Mouse (Mus musculus) heart, postnatal 4 days (tissue): Measurements from ENCODE around the gene Ncbp2. TPM values are rescaled to one million over a fixed set of nuclear protein-coding genes. Genes with fewer than 3 reads are reported as not detected.

Experiments
- DNase-seq: peaks from one replicate; pipeline ENCODE4 v3.0.0; 2021
- total RNA-seq, 2 experiments: library from RNA; stranded (reverse); gene quantifications; 2 replicates each; pipeline ENCODE4 v1.2.3; 2021

Gene Ncbp2
- 10 to 100 TPM; 25.5 to 29.0 TPM for total RNA-seq

DNA sequence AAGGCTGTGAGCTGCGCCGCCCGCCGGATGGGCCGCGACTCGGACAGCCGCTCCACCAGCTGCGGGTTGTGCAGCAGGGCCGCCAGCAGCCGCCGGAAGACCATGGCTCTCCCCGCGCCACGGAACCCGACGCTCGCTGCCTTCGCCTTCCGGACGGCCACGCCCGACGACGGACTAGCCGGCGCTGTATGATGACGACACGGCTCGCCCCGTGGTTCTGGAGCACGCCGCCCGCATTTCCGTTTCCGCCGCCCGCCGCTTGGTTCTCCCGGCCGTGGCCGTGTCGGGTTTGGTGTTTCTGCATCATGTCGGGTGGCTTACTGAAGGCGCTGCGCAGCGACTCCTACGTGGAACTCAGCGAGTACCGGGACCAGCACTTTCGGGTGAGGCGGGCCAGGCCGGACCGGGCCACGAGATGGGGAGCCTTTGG, at the start of gene Ncbp2, which contains the start of gene 0610012G03Rik:
Gene Ncbp2, plus strand, starts transcription at position 169 of the 430 bp plus-strand sequence.
Gene 0610012G03Rik, minus strand, starts transcription at position 150 of the 430 bp plus-strand sequence.
- peak; percentile 98 for DNase-seq

DNA sequence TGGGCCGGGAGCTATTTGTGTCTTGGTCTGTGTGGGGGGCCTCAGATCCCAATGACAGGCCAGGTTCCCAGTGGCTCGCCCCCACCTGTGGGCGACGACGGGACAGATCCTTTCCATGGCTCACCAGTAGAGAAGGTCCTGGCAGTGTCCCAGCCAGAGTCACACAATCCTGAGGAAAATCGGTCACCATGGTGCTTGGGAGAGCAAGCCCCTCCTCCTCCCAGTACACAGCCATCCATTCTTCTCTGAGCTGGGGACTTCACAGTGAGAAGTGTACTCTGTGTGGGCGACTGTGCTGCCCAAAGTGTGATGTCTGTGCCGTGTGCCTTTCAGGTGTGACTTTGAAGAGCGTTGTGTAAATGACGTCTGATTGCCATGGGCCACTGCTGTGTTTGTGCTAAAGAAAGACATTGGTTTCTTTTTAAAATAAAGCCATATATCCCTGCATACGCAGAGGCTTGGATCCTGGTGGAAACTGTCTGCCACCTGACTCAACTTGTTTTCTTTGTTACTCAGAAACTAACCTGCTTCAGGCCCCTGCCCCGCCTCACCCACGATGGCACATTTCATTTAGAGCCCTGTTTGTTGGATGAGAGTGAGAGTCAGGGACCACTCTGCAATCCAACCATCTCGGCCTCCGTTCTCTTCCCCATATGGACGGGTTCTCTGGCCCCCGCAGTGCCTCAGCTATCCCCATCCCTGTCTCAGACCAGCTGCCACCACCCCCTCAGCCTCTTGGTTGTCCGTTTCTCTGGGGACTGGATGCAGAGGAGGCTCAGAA, 49.6 kb upstream of the Ncbp2 start:
- DNase-seq, result no peak

DNA sequence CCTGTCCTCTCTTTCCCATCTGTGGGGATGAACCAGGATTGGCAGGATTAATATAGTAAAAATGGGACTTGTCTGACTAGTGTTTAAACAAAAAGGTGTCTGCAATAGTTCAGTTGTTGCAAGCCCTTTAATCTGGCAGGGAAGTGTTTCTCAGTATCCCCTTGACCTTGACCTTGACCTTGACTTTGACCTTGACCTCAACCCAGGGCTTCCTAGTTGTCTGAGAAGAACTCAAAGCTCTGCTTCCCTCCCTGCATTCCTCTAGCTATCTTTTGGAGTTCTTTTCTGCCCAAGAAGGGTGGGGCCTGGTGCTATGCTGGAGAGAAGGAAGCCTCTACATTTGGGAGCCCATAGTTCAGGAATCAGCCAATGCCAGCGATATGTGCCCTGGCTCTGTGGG, 46.4 kb upstream of the Ncbp2 start:
- DNase-seq, result no peak

DNA sequence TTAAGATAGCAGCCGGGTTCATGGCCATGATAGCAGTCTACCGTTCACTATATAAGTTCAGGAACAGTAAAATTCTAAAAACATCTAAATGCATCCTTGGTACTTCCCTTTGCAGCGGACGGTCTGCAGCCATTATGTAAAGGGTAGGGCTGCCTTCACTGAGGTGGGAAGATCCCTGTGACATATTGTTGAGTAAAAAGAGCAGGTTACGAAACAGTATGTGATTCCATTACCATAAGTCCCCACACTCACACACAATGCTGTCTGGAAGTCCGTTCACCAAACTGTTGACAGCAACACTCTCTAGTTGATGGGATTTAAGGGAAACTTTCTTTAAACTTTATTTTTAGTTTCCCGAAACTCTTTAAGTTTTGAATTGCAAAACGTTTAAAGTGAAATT, 45.1 kb upstream of the Ncbp2 start:
- DNase-seq, result no peak

DNA sequence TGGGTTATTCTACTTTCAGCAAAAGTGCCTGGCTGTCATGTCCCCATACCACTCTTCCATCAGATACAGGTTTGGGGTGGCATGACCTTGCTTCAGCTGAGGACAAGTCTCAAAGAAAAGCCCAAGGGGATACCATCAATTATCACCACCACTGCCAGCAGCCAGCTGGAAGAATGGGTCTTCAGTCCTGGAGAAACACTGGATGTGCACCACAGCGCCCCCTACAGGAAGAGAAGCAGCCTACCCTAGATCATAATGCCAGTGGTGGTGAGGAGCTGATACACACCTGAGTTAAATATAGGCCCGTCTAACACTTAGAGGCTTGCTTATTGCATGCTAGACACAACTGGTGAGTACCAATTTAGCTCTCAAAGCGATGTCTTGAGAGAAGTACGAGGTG, 43.0 kb upstream of the Ncbp2 start:
- DNase-seq, result no peak

DNA sequence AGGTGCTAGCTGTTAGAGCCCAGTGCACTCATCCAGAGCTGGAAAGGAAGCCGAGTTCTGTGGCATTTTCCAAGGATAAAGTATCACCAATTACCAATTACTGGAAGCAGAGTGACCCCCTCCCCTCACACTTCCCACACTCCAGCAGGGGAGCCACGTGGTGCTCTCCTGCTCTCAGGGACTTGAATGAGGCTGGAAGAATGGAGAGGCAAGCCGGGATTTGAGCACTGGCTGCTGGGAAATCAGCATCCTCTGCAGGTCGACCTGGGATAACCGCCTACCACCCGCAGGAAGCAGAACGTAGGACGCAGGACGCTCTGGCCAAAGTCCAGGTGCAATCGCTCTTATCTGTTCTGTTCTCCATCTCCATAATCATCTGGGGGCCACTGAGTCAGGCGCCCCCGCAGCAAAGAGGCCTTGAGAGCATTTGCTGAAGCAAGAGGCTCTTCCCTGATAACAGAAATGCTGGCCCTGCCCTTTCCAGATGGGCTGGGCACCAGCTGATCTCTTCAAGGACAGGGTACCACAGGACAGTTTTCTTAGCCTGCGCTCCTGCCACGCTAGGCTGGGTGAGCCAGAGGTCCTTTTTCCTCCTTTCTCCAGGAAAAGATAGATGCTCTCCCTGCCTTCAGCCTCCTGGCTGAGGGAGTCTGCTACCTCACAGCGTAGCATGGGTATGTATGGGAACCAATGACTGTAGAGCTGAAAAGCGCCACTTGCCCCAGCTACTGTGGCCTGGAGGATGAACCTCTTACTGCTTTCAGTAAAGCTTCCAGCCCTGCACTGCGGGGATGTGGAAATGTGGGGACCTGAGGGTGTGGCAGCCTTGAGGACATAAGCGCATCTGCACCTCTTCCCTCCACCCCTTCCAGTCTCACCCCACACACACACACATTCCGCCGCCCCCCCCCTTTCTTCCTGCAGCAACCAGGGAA, 42.2 kb upstream of the Ncbp2 start:
- DNase-seq, result no peak

DNA sequence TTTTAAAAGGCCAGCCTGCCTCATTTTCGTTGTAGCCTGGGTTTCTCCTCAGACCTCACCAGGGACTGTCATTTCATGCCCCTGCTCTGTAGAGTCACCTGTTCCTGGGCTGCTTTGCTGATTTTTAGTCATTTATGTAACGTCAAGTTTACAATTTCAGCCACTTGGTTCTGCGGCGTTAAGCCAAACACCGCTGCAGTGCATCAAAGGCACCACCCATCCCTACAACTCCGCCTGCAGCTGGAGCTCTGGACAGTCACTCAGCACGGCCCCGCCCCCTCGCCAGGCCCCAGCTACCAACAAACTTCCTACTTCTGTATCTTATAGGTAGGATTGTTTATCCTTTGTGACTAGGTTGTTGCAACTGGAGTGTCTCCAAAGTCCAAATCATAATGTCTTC, 41.4 kb upstream of the Ncbp2 start:
- DNase-seq, result peak; percentile 54

DNA sequence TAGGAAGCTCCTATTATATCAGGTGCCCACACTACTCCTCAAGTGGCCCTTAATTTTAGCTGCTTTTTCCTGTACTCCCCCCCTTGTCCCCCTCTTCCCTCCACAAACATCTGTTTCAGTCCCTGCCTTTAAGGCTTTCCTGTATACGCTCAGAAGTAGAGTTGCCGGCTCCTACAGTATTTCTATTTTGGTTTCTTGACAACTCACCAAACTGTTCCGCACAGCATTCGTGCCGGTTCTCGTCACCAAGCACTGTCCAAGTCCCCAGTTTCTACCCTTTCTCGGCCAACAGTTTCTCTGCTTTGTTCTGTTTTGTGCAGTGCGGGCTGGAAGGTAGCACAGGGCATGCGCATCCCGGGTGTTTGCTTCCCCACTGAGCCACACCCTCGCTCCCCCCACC, 39.4 kb upstream of the Ncbp2 start:
- no peak for DNase-seq

DNA sequence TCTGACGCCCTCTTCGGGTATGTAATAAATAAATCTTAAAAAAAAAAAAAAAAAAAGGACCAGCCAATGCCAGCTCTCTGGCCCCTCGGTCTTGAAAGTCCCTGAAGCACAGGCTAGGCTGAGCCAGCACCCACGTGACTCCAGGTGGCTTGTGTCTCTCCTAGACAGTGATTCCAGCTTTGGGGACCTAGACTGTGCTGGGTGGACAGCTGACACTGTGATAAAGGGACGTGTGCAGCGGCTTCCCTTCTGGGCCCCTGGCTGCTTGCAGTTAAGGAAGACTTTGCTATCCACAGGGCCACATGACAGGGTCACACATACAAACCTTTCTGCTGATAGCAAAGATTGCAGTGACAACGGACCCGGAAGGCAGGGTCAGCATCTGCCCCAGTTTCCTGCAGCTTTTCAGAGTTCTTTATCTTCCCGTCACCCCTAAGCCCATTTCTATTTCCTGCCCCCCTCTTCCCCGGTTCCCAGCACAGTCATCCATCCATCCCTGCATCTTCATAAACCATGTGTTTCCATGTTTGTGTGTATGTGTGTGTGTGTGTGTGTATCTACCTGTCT, 37.9 kb upstream of the Ncbp2 start:
- no peak for DNase-seq

DNA sequence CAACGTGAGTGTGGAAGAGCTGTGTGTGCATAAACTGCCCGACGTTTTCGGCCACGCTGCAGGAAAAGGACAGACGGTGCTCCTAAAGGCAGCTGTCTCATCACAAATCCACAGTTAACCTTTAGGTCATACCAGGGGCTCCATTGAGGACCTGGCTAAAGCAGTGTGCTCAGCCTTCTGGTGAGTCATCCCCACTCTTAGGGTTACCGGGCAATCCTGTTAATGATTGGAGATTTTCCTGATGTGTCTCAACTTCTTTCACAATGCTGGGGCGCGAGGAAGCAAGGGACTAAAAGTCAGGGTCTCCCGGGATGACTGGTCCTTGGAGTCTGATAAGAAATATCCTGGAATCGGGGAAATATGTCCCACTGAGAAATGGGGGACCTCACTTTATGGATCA, 30.5 kb upstream of the Ncbp2 start:
- no peak for DNase-seq

DNA sequence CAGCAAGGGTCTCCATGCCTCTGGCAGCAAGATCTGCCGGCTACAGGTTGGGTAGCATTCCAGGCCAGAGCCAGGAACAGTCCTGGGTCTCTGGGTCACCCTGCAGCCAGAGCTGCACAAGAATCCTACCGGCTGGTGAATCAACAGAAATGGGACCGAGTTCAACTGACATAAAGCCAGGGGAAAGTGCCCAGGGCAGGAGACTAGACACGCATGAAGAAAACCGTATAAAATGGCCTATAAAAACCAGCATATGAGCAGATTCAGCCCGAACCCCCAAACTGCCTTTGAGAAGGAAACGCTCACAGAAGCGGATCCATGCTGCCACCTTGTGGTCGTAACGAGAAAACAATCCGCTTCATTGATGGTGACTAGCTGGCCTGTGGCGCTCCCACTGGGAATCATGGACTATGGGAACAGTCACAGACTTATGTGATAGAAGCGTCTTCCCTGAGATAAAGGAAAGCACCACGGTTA, 30.0 kb upstream of the Ncbp2 start:
- peak; percentile 82 for DNase-seq

DNA sequence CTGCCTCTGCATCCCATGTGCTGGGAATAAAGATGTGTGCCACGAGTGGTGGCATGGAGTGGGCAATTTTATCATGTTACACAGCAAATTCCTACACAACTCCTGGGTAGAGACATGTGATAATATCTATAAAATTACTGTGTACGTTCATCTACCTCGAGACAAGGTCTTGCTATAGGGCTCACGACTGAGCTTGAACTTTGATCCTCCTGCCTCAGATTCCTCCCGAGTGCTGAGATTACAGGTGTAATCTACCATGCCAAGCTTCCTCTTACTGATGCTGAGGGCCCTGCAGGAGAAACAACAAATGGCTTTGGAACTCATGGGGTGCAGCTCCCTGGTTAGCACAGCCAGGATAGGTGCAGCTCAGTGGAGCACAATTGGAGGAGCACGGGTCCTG, 23.9 kb upstream of the Ncbp2 start:
- DNase-seq, result no peak

DNA sequence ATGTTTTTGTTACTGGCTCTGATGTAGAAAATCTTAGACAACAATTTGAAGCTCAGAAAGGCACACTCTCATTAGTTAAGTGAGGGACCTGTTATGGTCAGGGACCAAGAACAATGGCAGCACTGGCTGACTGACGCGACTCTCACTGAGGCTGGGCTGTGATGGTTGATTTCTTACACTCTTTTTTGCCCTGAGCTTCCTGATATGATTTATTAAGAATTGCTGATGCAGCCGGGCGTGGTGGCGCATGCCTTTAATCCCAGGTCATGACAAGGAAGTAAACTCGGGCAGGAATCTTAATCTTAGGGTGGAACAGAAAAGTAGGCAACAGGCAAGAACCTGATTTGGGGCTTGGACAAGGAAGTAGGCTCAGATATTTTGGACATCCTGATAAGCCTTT, 22.2 kb upstream of the Ncbp2 start:
- no peak for DNase-seq

DNA sequence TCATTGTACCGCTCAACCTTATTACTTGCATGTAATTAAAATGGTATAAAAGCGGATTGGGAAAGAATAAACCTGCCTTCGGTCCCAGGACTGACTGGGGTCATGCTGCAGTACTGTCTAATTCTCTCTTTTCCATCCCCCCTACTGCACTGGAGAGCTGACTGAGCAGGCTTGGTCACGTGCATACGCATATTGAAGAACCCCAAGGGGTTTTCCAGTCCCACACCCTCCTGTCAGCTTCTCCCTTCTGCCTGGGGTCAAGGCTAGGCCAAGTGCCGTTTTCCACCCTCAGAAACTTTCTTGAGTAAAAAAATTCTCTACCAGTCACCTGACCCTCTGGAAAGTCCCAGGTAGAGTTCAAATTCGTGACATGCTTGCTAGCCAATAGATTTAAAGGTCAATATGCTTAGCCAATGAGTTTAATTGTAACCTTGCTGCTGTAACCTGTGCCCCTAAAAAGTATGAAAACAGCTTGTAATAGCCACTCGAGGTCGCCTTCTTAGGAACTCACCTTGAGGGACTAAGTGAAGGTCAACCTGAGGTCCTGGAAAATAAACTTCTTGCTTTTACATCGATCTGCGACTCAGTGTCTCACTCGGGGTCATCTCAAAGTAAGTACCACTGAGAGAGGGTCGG, 21.6 kb upstream of the Ncbp2 start:
- no peak for DNase-seq

DNA sequence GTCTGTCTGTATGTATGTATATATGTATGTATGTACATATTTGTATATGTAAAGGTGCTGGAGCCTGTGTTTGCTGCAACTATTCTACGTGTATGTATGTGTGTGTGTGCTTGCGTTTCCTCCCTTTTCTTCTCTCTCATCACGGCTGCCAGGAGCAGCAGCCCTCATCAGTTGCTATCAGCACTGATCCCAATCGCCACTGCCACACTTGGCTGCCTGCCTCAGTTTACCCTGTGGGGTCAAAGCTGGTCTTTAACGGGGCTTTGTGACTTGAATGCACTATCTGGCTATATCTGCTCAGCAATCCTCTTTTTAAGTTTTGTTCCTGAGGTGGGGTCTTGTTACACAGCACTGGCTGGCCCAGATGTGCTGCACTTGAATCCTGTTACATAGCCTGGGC, 20.9 kb upstream of the Ncbp2 start:
- DNase-seq, result no peak

DNA sequence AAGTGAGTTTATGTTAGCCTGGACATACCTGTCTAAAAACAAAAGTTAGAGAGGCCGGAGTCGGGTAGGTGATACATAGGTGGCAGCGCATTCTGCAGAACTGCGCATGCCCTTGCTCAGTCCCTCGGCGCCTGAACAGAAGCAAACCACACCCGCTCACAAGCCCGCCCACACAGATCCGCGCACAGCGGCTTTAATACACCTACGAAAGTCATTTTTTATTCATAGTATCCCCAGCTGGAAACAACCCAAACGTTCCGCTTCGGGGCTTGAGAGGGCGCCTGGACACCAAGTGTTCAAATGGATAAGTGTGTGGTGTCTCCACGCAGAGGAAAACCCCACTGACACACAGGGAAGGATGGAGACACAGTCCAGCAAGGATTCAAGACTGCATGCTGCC, 17.0 kb upstream of the Ncbp2 start:
- DNase-seq, result no peak

DNA sequence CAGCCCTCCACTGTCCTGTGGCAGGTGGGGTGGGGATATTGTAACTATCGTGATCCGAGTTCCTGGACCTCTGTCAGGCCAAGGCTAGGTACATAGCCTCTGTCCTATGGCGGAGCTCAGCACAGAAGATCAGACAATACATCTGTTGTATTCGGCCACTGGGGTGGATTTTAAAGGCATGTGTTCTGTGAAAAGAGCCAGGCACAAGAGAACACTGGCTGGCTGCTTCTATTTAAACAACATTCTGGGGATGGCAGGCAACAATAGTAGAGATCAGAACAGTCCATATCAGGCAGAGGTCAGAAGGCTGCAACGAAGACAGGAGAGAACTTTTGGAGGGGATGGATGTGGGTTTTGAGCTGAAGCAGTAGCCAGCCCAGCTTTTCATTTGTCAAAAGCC, 16.1 kb upstream of the Ncbp2 start:
- DNase-seq, result no peak

DNA sequence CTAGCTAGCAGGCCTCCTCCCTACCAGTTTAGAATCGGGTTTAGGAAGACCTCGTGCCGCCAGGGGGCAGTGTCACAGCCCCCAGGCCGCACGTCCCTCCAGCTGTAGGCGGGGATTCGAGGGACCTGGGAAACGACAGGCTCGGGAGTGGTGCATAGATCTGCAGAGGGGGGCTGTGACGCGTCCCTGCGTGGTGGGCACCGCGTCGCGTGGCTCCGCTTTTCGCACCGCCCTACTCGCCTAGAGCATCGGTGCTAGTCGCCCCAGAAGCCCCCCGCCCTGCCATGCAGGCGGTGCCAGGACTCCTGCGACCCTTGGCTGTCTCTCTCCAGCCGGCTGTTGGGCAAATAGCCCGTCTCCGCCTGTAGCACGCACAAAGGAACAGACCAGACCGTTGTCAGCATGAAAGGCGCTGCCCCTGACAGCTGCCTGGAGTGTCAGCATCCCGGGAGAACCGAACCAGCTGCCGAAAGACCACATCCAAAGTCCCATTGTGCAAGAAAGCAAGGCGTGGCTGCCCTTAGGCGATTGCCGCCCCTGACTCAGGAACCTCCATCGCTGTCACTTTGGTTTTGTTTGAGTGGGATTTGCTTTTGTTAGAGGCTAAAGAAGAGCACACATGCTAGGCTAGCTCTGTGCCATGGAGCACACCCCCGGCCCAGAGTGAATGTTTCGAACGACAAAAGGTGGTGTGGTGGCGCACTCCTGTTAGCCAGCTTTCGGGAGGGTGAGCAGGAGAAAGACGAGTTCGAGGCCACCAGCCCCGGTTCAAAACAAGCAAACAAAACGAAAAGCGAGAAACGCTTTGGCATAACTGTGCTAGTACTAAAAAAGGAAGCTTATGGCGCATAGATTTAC, 15.2 kb upstream of the Ncbp2 start:
- peak; percentile 92 for DNase-seq

DNA sequence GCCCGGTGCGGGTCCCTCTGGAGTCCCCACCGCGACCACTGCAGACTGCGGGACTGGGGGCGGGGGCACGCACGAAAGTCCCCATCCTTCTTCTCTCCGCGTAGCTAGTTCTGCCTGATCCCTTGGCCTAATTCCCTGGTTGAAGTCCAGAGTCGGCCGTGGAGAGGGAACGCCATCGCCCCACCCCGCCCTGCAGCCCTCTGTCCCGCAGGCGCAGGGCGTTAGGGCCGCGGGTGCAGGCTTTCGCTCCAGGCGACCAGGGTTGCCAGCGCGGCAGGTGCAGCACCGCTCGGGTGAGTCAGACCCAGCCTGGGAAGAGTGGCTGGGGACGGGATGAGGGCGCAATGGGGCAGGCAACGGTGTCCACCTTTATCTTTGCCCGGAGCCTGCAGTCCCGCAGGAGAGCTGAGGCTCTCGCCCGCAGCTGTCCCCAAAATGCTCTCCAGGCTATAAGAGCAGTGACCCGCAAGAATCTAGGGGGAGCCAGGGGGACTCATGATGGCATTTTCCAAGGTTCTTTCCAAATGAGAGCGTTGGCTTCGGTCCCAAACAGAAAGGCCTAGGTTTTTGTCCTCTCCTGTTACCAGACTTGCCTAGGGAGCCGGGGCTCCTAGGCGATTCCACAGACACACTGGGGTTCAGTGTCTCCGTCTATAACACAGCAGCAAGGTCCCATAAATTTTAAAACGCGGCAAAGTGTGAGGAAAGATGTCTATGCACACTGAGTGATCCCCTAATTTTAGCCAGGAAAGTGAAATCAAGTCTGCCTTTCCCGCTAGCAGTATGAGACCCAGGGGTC, 14.4 kb upstream of the Ncbp2 start, which contains the start of gene Pigz:
Gene Pigz, plus strand, starts transcription at position 101 of the 799 bp plus-strand sequence.
- DNase-seq, result peak; percentile 58

DNA sequence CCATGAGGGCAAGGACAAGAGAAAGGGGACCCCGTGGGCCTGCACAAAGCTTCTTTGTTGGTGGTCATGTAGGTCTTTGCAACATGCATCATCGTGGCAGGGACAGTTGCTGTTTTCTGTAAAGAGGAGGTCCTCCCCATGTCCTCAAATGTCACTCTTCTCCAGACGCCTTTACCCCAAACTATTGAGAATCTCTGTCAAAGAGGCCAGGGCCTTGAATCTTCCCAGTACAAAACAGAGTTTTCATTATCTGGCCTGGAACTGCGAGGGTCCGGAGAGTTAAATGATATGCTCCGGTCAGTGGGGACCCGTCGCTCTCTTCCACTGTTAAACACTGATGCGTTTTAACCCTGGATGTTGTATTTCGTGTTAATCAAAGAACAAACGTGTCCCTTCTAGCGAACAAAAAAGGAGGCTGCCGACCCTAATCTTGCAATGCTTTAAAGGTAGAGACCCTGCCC, 13.7 kb upstream of the Ncbp2 start:
- no peak for DNase-seq
